Mouse (Mus musculus) heart, postnatal 0 days (tissue): ENCODE measurements around the gene Mpig6b.

Experiments
- CTCF ChIP-seq: IDR thresholded peaks from 2 replicates; pipeline ENCODE4 v1.5.1; 2016; ENCODE audit warnings: antibody characterized with exemption, control low read depth, low read depth
- EP300 ChIP-seq: IDR thresholded peaks from 2 replicates; pipeline ENCODE4 v1.6.1; 2016; ENCODE audit warnings: antibody characterized with exemption, low read depth

DNA sequence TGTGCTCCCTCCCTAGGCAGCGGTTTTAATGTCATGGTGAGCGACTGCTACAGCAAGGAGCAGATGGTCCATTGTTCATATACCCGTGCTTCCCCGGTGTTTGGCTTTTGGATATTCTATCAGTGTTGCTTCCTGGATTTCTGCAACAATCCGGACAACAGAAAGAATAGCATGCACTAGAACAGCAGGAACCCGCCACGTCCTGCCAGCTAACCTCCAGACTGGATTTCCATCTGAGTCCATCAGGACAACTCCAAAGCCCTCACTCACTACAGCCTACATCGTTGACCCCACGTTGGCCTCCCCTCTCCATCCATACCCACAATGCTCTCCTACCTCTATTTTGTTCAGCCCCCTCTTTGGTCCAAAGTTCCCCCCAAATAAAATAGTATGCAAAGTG lies 45.8 kb upstream of the Mpig6b start:
- no peak for TF ChIP-seq CTCF
- TF ChIP-seq EP300: no peak
